Mouse (Mus musculus) midbrain, embryonic 11.5 days (tissue): ENCODE measurements at regions not wholly inside any gene's neighbourhood (a gene's known extent, or its start where the extent isn't known, plus 50 kb on each side); places are given as distances from the start of the nearest gene placed in this dataset.

Experiments used
- ATAC-seq: fragments of 200-750 bp; cut with Nextera tagmentation; 2 replicates; pipeline ENCODE4 v1.8.0; 2017; ENCODE audit warnings: moderate TSS enrichment, moderate library complexity; ENCODE audit not compliant: low FRiP score
- DNase-seq: peaks from one replicate; pipeline ENCODE4 v3.0.0; 2015; ENCODE audit warnings: low spot score; ENCODE audit errors: missing footprints
- H3K27ac ChIP-seq: fragments of 300-500 bp; sonication (generic); 2 replicates; pipeline ENCODE4 v1.5.1; 2014; ENCODE audit warnings: low read depth, low read length
- H3K27me3 ChIP-seq: fragments of 300-500 bp; sonication (generic); 2 replicates; pipeline ENCODE4 v1.6.1; 2014; ENCODE audit warnings: mild to moderate bottlenecking, low read length, moderate library complexity, mixed read lengths; ENCODE audit not compliant: control insufficient read depth, insufficient read depth
- H3K36me3 ChIP-seq: fragments of 300-500 bp; sonication (generic); 2 replicates; pipeline ENCODE4 v1.6.1; 2014; ENCODE audit warnings: mild to moderate bottlenecking, low read length, moderate library complexity, mixed read lengths; ENCODE audit not compliant: control insufficient read depth, insufficient read depth
- H3K4me1 ChIP-seq: fragments of 300-500 bp; sonication (generic); 2 replicates; pipeline ENCODE4 v1.6.1; 2014; ENCODE audit warnings: low read length; ENCODE audit not compliant: control insufficient read depth, insufficient read depth
- H3K4me2 ChIP-seq: fragments of 300-500 bp; sonication (generic); 2 replicates; pipeline ENCODE4 v1.6.1; 2014; ENCODE audit warnings: mild to moderate bottlenecking, moderate library complexity
- H3K4me3 ChIP-seq: fragments of 300-500 bp; sonication (generic); 2 replicates; pipeline ENCODE4 v1.5.1; 2014; ENCODE audit warnings: low read depth, low read length
- H3K9ac ChIP-seq: fragments of 300-500 bp; sonication (generic); 2 replicates; pipeline ENCODE4 v1.6.1; 2014; ENCODE audit warnings: low read length
- H3K9me3 ChIP-seq: fragments of 300-500 bp; sonication (generic); 2 replicates; pipeline ENCODE4 v1.6.1; 2016; ENCODE audit warnings: low read length; ENCODE audit not compliant: control insufficient read depth
- WGBS: fragments of 180-500 bp; shearing (Covaris S2); extraction: QIAGEN DNeasy Blood & Tissue Kit; methylation state at CpG from one replicate; pipeline ENCODE4 v1.1.7; 2014; 5-methylcytosine and 5-hydroxymethylcytosine counted together

GRCm38 (mm10) chr1:14627204-14627603 lies 1465.9 kb downstream of the 4930444P10Rik start:
- Histone ChIP-seq H3K4me2 (no peak overlapping the region), H3K27me3 (no peaks in the 10 kb centered on the region), H3K9me3 (no peaks in the 10 kb centered on the region), H3K9ac (no peak overlapping the region), H3K27ac (no peak overlapping the region), H3K36me3 (no peaks in the 10 kb centered on the region), H3K4me1 (no peaks in the 10 kb centered on the region), H3K4me3 (no peak overlapping the region)
- ATAC-seq (no peak), DNase-seq (no peak)
- 80% methylated on average over 6 of the region's 6 CpGs for WGBS

GRCm38 (mm10) chr1:14626685-14627084 lies 1466.4 kb downstream of the 4930444P10Rik start:
- WGBS, result 74% methylated on average over 4 of the region's 4 CpGs
- no peaks in the 10 kb centered on the region for H3K9me3 ChIP-seq
- no peaks in the 10 kb centered on the region for H3K4me1 ChIP-seq
- DNase-seq (no peak), ATAC-seq (peak; percentile 46; the same call in 1 of the 2 replicates)
- H3K4me2 ChIP-seq, result no peak overlapping the region
- H3K4me3 ChIP-seq, result no peak overlapping the region
- no peak overlapping the region for H3K27ac ChIP-seq
- H3K27me3 ChIP-seq, result no peaks in the 10 kb centered on the region
- H3K9ac ChIP-seq, result no peak overlapping the region
- no peaks in the 10 kb centered on the region for H3K36me3 ChIP-seq

- Histone ChIP-seq H3K9ac (no peak overlapping the region), H3K27ac (no peak overlapping the region), H3K27me3 (no peaks in the 10 kb centered on the region), H3K4me1 (no peaks in the 10 kb centered on the region), H3K4me2 (no peak overlapping the region), H3K4me3 (no peak overlapping the region), H3K9me3 (no peaks in the 10 kb centered on the region), H3K36me3 (no peaks in the 10 kb centered on the region)
- WGBS, result 77% methylated on average over 5 of the region's 5 CpGs
- ATAC-seq (no peak), DNase-seq (no peak)
Observed at GRCm38 (mm10) chr1:14620922-14621430, 1472.1 kb downstream of the 4930444P10Rik start.

GRCm38 (mm10) chr1:14613232-14613894 lies 1479.8 kb downstream of the 4930444P10Rik start:
- H3K36me3 ChIP-seq, result no peaks in the 10 kb centered on the region
- no peak for ATAC-seq
- H3K4me1 ChIP-seq, result no peaks in the 10 kb centered on the region
- no peaks in the 10 kb centered on the region for H3K27me3 ChIP-seq
- H3K9ac ChIP-seq, result no peak overlapping the region
- H3K4me3 ChIP-seq, result no peak overlapping the region
- no peak for DNase-seq
- 93% methylated on average over 2 of the region's 2 CpGs for WGBS
- no peak overlapping the region for H3K27ac ChIP-seq
- no peaks in the 10 kb centered on the region for H3K9me3 ChIP-seq
- H3K4me2 ChIP-seq, result no peak overlapping the region

- Histone ChIP-seq H3K4me1 (no peaks in the 10 kb centered on the region), H3K36me3 (no peaks in the 10 kb centered on the region), H3K4me3 (no peak overlapping the region), H3K9ac (no peak overlapping the region), H3K27ac (no peak overlapping the region), H3K4me2 (no peak overlapping the region), H3K9me3 (no peaks in the 10 kb centered on the region), H3K27me3 (no peaks in the 10 kb centered on the region)
- WGBS, result 32% methylated on average over 2 of the region's 2 CpGs
- no peak for ATAC-seq
- no peak for DNase-seq
Observed at GRCm38 (mm10) chr1:14609054-14609453, 1484.1 kb downstream of the 4930444P10Rik start.

GRCm38 (mm10) chr1:14595961-14596360 lies 1497.2 kb downstream of the 4930444P10Rik start:
- Histone ChIP-seq H3K9me3 (no peaks in the 10 kb centered on the region), H3K9ac (no peak overlapping the region), H3K4me1 (no peaks in the 10 kb centered on the region), H3K4me3 (no peak overlapping the region), H3K36me3 (no peaks in the 10 kb centered on the region), H3K27me3 (no peaks in the 10 kb centered on the region), H3K4me2 (no peak overlapping the region), H3K27ac (no peak overlapping the region)
- WGBS, result 81% methylated on average over 1 of the region's 1 CpGs
- no peak for ATAC-seq
- DNase-seq, result no peak

GRCm38 (mm10) chr1:14589905-14590304 lies 1503.2 kb downstream of the 4930444P10Rik start:
- DNase-seq, result no peak
- Histone ChIP-seq H3K4me2 (no peak overlapping the region), H3K36me3 (no peaks in the 10 kb centered on the region), H3K4me1 (no peaks in the 10 kb centered on the region), H3K27me3 (no peaks in the 10 kb centered on the region), H3K9ac (no peak overlapping the region), H3K9me3 (no peaks in the 10 kb centered on the region), H3K4me3 (no peak overlapping the region), H3K27ac (no peak overlapping the region)
- WGBS, result 86% methylated on average over 5 of the region's 5 CpGs
- ATAC-seq, result no peak

- Histone ChIP-seq H3K9ac (no peak overlapping the region), H3K27ac (no peak overlapping the region), H3K4me1 (no peaks in the 10 kb centered on the region), H3K27me3 (no peaks in the 10 kb centered on the region), H3K4me3 (no peak overlapping the region), H3K4me2 (no peak overlapping the region), H3K9me3 (no peaks in the 10 kb centered on the region), H3K36me3 (no peaks in the 10 kb centered on the region)
- DNase-seq (no peak), ATAC-seq (no peak)
- WGBS, result 85% methylated on average over 1 of the region's 1 CpGs
Observed at GRCm38 (mm10) chr1:14579376-14579775, 1513.7 kb downstream of the 4930444P10Rik start.

GRCm38 (mm10) chr1:14576263-14576662 lies 1516.9 kb downstream of the 4930444P10Rik start:
- H3K9me3 ChIP-seq, result no peaks in the 10 kb centered on the region
- DNase-seq, result no peak
- 83% methylated on average over 1 of the region's 1 CpGs for WGBS
- no peak overlapping the region for H3K27ac ChIP-seq
- no peak overlapping the region for H3K4me2 ChIP-seq
- H3K36me3 ChIP-seq, result no peaks in the 10 kb centered on the region
- ATAC-seq, result no peak
- no peak overlapping the region for H3K9ac ChIP-seq
- no peaks in the 10 kb centered on the region for H3K27me3 ChIP-seq
- H3K4me3 ChIP-seq, result no peak overlapping the region
- no peaks in the 10 kb centered on the region for H3K4me1 ChIP-seq
